Mouse (Mus musculus) left cerebral cortex, adult 8-10 months (tissue): ENCODE data around the gene Dock8. TPM values are rescaled to one million over a fixed set of nuclear protein-coding genes. Genes with fewer than 3 reads are reported as not detected.

ENCODE experiments used
- DNase-seq, 2 experiments: peaks; one replicate each; pipeline ENCODE4 v3.0.0; 2022; ENCODE audit warnings: low spot score in 2 of 2
- total RNA-seq, 4 experiments: library from RNA; stranded (reverse); gene quantifications; 2 replicates each; pipeline ENCODE4 v1.2.4; 2022

Gene Dock8
- total RNA-seq, result 1 to 10 TPM; 3.2 to 9.1 (median 4.0) TPM

GRCm38 (mm10) chr19:24999201-24999886 lies at the start of gene Dock8:
TSS of gene Dock8 (plus strand) at chr19:24999534.
- DNase-seq, result peak; percentile 9 to 12

- no peak for DNase-seq
These were observed 40.8 kb upstream of the Dock8 start for GRCm38 (mm10) chr19:24958531-24958930.

GRCm38 (mm10) chr19:24961172-24961962 lies 38.0 kb upstream of the Dock8 start, which contains the start of gene Cbwd1:
TSS of gene Cbwd1 (minus strand) at chr19:24961610.
- peak; percentile 95 to 98 for DNase-seq

- no peak for DNase-seq
These were observed 33.1 kb upstream of the Dock8 start for GRCm38 (mm10) chr19:24966203-24966602.

- no peak for DNase-seq
These were observed 32.4 kb upstream of the Dock8 start for GRCm38 (mm10) chr19:24966941-24967340.

- DNase-seq, result no peak
These were observed 28.0 kb upstream of the Dock8 start for GRCm38 (mm10) chr19:24971307-24971706.

- no peak for DNase-seq
These were observed 26.5 kb upstream of the Dock8 start for GRCm38 (mm10) chr19:24972701-24973390.

- no peak for DNase-seq
These were observed 21.3 kb upstream of the Dock8 start for GRCm38 (mm10) chr19:24977991-24978390.

GRCm38 (mm10) chr19:24978852-24979842 lies 20.2 kb upstream of the Dock8 start:
- no peak for DNase-seq

- peak; percentile 11 to 66 for DNase-seq
These were observed 18.0 kb upstream of the Dock8 start for GRCm38 (mm10) chr19:24981294-24981693.

- no peak for DNase-seq
These were observed 16.3 kb upstream of the Dock8 start for GRCm38 (mm10) chr19:24983050-24983449.

- no peak for DNase-seq
These were observed 15.4 kb upstream of the Dock8 start for GRCm38 (mm10) chr19:24983857-24984498.

- DNase-seq, result no peak
These were observed 14.3 kb upstream of the Dock8 start for GRCm38 (mm10) chr19:24985045-24985444.

GRCm38 (mm10) chr19:24987355-24987754 lies 12.0 kb upstream of the Dock8 start:
- no peak for DNase-seq

- no peak for DNase-seq
These were observed 10.5 kb upstream of the Dock8 start for GRCm38 (mm10) chr19:24988831-24989230.

- DNase-seq, result no peak
These were observed 9.1 kb upstream of the Dock8 start for GRCm38 (mm10) chr19:24990138-24990822.

- DNase-seq, result no peak
These were observed 5.8 kb upstream of the Dock8 start for GRCm38 (mm10) chr19:24993526-24993925.

GRCm38 (mm10) chr19:24994900-24995299 lies 4.4 kb upstream of the Dock8 start:
- no peak for DNase-seq

GRCm38 (mm10) chr19:24996815-24997704 lies 2.3 kb upstream of the Dock8 start:
- DNase-seq, result no peak
